Mouse (Mus musculus) liver, embryonic 15.5 days (tissue): ENCODE measurements around the gene Nlrp3. TPM values are rescaled to one million over a fixed set of nuclear protein-coding genes. Genes with fewer than 3 reads are reported as not detected.

Experiments used
- ATAC-seq: fragments of 200-750 bp; cut with Nextera tagmentation; 2 replicates; pipeline ENCODE4 v1.8.0; 2017; ENCODE audit warnings: moderate number of reproducible peaks, mild to moderate bottlenecking, moderate library complexity; ENCODE audit not compliant: insufficient read depth
- H3K27ac ChIP-seq: fragments of 300-500 bp; sonication (generic); replicated peaks from 2 replicates; pipeline ENCODE4 v1.5.1; 2015; ENCODE audit warnings: mild to moderate bottlenecking, inconsistent platforms
- H3K27me3 ChIP-seq: fragments of 300-500 bp; sonication (generic); 2 replicates; pipeline ENCODE4 v1.6.1; 2015; ENCODE audit warnings: mild to moderate bottlenecking, inconsistent platforms
- H3K36me3 ChIP-seq: fragments of 300-500 bp; sonication (generic); replicated peaks from 2 replicates; pipeline ENCODE4 v1.6.1; 2015; ENCODE audit warnings: moderate library complexity, mild to moderate bottlenecking, inconsistent platforms
- H3K4me1 ChIP-seq: fragments of 300-500 bp; sonication (generic); replicated peaks from 2 replicates; pipeline ENCODE4 v1.6.1; 2015; ENCODE audit warnings: inconsistent platforms
- H3K4me2 ChIP-seq: fragments of 300-500 bp; sonication (generic); 2 replicates; pipeline ENCODE4 v1.6.1; 2015; ENCODE audit warnings: moderate library complexity, mild to moderate bottlenecking, inconsistent platforms
- H3K4me3 ChIP-seq: fragments of 300-500 bp; sonication (generic); replicated peaks from 2 replicates; pipeline ENCODE4 v1.5.1; 2015; ENCODE audit warnings: mild to moderate bottlenecking, inconsistent platforms
- H3K9ac ChIP-seq: fragments of 300-500 bp; sonication (generic); 2 replicates; pipeline ENCODE4 v1.6.1; 2015; ENCODE audit warnings: moderate library complexity, mild to moderate bottlenecking, inconsistent platforms
- H3K9me3 ChIP-seq: fragments of 300-500 bp; sonication (generic); replicated peaks from 2 replicates; pipeline ENCODE4 v1.6.1; 2016; ENCODE audit warnings: inconsistent platforms
- WGBS: fragments of 180-500 bp; shearing (Covaris S2); methylation state at CpG from one replicate; pipeline ENCODE4 v1.1.7; 2015; ENCODE audit warnings: mixed read lengths; ENCODE audit not compliant: insufficient replicate concordance; 5-methylcytosine and 5-hydroxymethylcytosine counted together
- polyA plus RNA-seq: library from polyadenylated mRNA; unstranded; fragments of >200 nt; fragmentation: Nextera tagmentation; extraction: Ambion mirVana; gene quantifications from 2 replicates; pipeline ENCODE4 v1.2.1, GENCODE M21; 2015

Nlrp3 gene
- polyA plus RNA-seq: 0.70 and 0.76 TPM in 2 replicates

- Histone ChIP-seq H3K36me3 (no peaks in the 10 kb centered on the region), H3K9ac (no peak within 1 kb of the TSS), H3K4me3 (no peak within 1 kb of the TSS), H3K4me1 (peaks cover 11% of the 10 kb centered on the region; the same call in 1 of the 2 replicates), H3K9me3 (no peaks in the 10 kb centered on the region), H3K27me3 (no peaks in the 10 kb centered on the region), H3K27ac (0 out of 2 replicates have a peak within 1 kb of the TSS, but pooled peaks have one; percentile 29), H3K4me2 (peak within 1 kb of the TSS; percentile 30)
- ATAC-seq: no peak
- 9% methylated on average over 3 of the region's 3 CpGs for WGBS
These were observed at the start of gene Nlrp3 for GRCm38 (mm10) chr11:59541324-59541723. TSS of gene Nlrp3 (plus strand) at chr11:59541568.

GRCm38 (mm10) chr11:59496672-59497310 is 44.6 kb upstream of the Nlrp3 start:
- no peak overlapping the region for H3K27ac ChIP-seq
- H3K4me1 ChIP-seq: no peaks in the 10 kb centered on the region
- ATAC-seq: no peak
- WGBS: 51% methylated on average over 6 of the region's 6 CpGs
- H3K4me2 ChIP-seq: no peak overlapping the region
- no peaks in the 10 kb centered on the region for H3K27me3 ChIP-seq
- H3K4me3 ChIP-seq: no peak overlapping the region
- no peak overlapping the region for H3K9ac ChIP-seq
- H3K36me3 ChIP-seq: peaks cover 73% of the 10 kb centered on the region
- no peaks in the 10 kb centered on the region for H3K9me3 ChIP-seq

DNA sequence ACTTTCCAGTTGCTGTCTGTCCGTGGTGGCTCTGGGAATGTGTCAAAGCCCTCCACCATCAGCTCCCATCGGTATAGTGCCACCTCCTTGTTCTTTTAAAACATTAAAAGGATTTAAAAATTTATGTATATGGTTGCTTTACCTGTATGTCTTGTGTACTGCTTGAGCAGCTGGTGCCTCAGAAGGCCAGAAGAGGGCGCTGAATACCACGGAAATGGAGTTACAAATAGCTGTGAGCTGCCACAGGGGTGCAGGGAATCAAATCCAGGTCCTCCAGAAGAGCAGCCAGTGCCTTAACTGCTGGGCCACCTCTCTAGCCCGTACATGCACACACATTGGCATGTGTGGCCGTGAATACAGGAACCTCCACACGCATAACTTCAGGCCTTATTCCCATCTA is 43.6 kb upstream of the Nlrp3 start:
- 71% methylated on average over 7 of the region's 7 CpGs for WGBS
- Histone ChIP-seq H3K9ac (no peak overlapping the region), H3K9me3 (no peaks in the 10 kb centered on the region), H3K4me3 (no peak overlapping the region), H3K27ac (no peak overlapping the region), H3K36me3 (peaks cover 73% of the 10 kb centered on the region), H3K4me1 (no peaks in the 10 kb centered on the region), H3K4me2 (no peak overlapping the region), H3K27me3 (no peaks in the 10 kb centered on the region)
- ATAC-seq: no peak

GRCm38 (mm10) chr11:59501978-59502700 is 39.2 kb upstream of the Nlrp3 start:
- H3K27ac ChIP-seq: 0 out of 2 replicates have a peak overlapping the region, but pooled peaks have one; percentile 2
- no peak overlapping the region for H3K4me3 ChIP-seq
- peaks cover 64% of the 10 kb centered on the region for H3K36me3 ChIP-seq
- no peak for ATAC-seq
- no peaks in the 10 kb centered on the region for H3K9me3 ChIP-seq
- H3K9ac ChIP-seq: no peak overlapping the region
- peaks cover 18% of the 10 kb centered on the region for H3K4me1 ChIP-seq
- H3K4me2 ChIP-seq: no peak overlapping the region
- H3K27me3 ChIP-seq: peaks cover 20% of the 10 kb centered on the region
- 65% methylated on average over 5 of the region's 5 CpGs for WGBS

GRCm38 (mm10) chr11:59505351-59505838 is 36.0 kb upstream of the Nlrp3 start:
- WGBS: under 1% methylated on average over 21 of the region's 21 CpGs
- H3K27me3 ChIP-seq: peaks cover 27% of the 10 kb centered on the region

GRCm38 (mm10) chr11:59505839-59506712 is 35.3 kb upstream of the Nlrp3 start:
- ATAC-seq: peak; percentile 85
- Histone ChIP-seq H3K4me1 (peaks cover 18% of the 10 kb centered on the region), H3K4me2 (peak overlapping the region; percentile 78), H3K27me3 (peaks cover 27% of the 10 kb centered on the region), H3K27ac (peak overlapping the region; percentile 78), H3K9me3 (no peaks in the 10 kb centered on the region), H3K36me3 (peaks cover 26% of the 10 kb centered on the region), H3K9ac (peak overlapping the region; percentile 68), H3K4me3 (peak overlapping the region; percentile 68)
- under 1% methylated on average over 71 of the region's 71 CpGs for WGBS

More at GRCm38 (mm10) chr11:59505351-59505838, 36.0 kb upstream of the Nlrp3 start:
- peaks cover 18% of the 10 kb centered on the region for H3K4me1 ChIP-seq
- no peaks in the 10 kb centered on the region for H3K9me3 ChIP-seq
- peaks cover 33% of the 10 kb centered on the region for H3K36me3 ChIP-seq
- peak overlapping the region; percentile 78 for H3K27ac ChIP-seq
- peak overlapping the region; percentile 68 for H3K4me3 ChIP-seq
- ATAC-seq: peak; percentile 36
- peak overlapping the region; percentile 68 for H3K9ac ChIP-seq
- H3K4me2 ChIP-seq: peak overlapping the region; percentile 78

DNA sequence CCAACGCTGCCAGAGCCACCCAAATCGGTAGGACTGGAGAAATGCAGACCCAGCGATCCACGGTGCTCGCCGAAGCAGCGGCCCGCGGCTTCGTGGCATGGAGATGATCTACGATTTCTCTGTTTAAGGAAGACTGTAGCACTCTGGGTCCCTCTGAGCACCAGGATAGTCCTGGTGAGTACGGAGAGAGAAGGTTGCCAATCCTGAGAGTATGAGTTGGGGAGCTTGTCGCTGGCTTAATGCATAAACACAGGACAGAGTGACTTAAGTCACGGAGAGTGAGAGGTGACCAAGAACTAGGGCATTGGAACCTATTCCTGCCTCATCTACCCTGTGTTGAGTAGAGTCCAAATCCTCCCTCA is 34.7 kb upstream of the Nlrp3 start:
- peak; percentile 15; the same call in 1 of the 2 replicates for ATAC-seq
- Histone ChIP-seq H3K9ac (peak overlapping the region; percentile 68), H3K36me3 (peaks cover 20% of the 10 kb centered on the region), H3K27me3 (peaks cover 27% of the 10 kb centered on the region), H3K9me3 (no peaks in the 10 kb centered on the region), H3K4me3 (peak overlapping the region; percentile 68), H3K4me2 (peak overlapping the region; percentile 78), H3K4me1 (peaks cover 18% of the 10 kb centered on the region), H3K27ac (peak overlapping the region; percentile 78; the same call in 1 of the 2 replicates)
- 3% methylated on average over 14 of the region's 14 CpGs for WGBS

DNA sequence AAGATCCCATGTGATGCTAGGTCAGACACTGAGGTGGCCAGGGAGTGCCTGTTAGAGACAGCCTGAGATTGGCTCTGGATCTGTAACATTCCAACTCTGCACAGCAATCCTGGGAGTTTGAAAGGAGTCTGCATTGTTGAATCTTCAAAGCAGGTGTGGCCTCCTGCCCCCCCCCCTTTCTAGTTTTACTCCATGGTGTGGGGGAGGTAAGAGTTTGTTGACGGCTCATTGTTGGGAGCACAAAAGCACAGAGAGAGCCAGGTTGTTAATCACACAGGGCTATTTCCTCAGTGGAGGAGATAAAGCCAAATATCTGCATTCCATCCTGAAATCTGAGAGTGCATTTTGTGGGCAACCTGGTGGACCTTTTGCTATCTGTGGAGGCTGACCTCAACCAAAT is 29.8 kb upstream of the Nlrp3 start:
- H3K4me3 ChIP-seq: no peak overlapping the region
- no peak overlapping the region for H3K4me2 ChIP-seq
- peaks cover 8% of the 10 kb centered on the region; the same call in 1 of the 2 replicates for H3K4me1 ChIP-seq
- no peaks in the 10 kb centered on the region for H3K36me3 ChIP-seq
- no peak overlapping the region for H3K27ac ChIP-seq
- WGBS: 73% methylated on average over 1 of the region's 1 CpGs
- no peaks in the 10 kb centered on the region for H3K9me3 ChIP-seq
- no peak for ATAC-seq
- H3K9ac ChIP-seq: no peak overlapping the region
- peaks cover 16% of the 10 kb centered on the region for H3K27me3 ChIP-seq

- ATAC-seq: no peak
- H3K36me3 ChIP-seq: no peaks in the 10 kb centered on the region
- 66% methylated on average over 10 of the region's 10 CpGs for WGBS
- no peak overlapping the region for H3K4me2 ChIP-seq
- peaks cover 6% of the 10 kb centered on the region; the same call in 1 of the 2 replicates for H3K4me1 ChIP-seq
- H3K9ac ChIP-seq: no peak overlapping the region
- H3K4me3 ChIP-seq: no peak overlapping the region
- H3K9me3 ChIP-seq: no peaks in the 10 kb centered on the region
- H3K27ac ChIP-seq: no peak overlapping the region
- H3K27me3 ChIP-seq: 0 out of 2 replicates have a peak, but pooled peaks cover 4% of the 10 kb centered on the region
These were observed 28.6 kb upstream of the Nlrp3 start for GRCm38 (mm10) chr11:59512733-59513132.

DNA sequence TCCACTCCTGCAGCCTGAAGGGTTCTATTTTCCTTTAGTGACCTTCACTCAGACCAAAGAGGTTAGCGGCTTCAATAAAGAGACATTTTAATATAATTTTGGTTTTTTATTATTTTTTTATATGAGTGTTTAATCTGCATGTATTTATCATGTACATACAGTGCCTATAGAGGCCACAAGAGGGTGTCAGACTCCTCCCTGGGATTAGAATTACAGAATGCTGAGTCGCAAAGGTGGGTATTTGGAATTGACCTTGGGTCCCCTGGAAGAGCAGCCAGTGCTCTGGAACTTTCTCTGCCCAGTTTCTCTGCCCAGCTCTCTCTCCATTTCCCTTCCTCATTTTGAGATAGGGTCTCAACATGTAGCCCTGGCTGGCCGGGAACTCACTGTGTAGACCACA is 27.8 kb upstream of the Nlrp3 start:
- no peak overlapping the region for H3K4me2 ChIP-seq
- 0 out of 2 replicates have a peak, but pooled peaks cover 3% of the 10 kb centered on the region for H3K27me3 ChIP-seq
- peaks cover 9% of the 10 kb centered on the region; the same call in 1 of the 2 replicates for H3K4me1 ChIP-seq
- ATAC-seq: no peak
- WGBS: 73% methylated on average over 3 of the region's 3 CpGs
- H3K9me3 ChIP-seq: no peaks in the 10 kb centered on the region
- H3K9ac ChIP-seq: no peak overlapping the region
- H3K27ac ChIP-seq: no peak overlapping the region
- no peaks in the 10 kb centered on the region for H3K36me3 ChIP-seq
- H3K4me3 ChIP-seq: no peak overlapping the region
